Mouse (Mus musculus): ENCODE results near the gene Sost.

Sost gene

GRCm38 (mm10) chr11:101966965-101967614, at the start of gene Sost:
Gene Sost, minus strand, starts transcription at chr11:101967015.
- no peak for DNase-seq (ENCODE audit: low read depth, low spot score)

GRCm38 (mm10) chr11:102016136-102016535, 49.3 kb upstream of the Sost start:
- DNase-seq (ENCODE audit: low read depth, low spot score), result no peak

GRCm38 (mm10) chr11:102015472-102015871, 48.7 kb upstream of the Sost start:
- peak; percentile 4 for DNase-seq (ENCODE audit: low read depth, low spot score)

GRCm38 (mm10) chr11:102013201-102013600, 46.4 kb upstream of the Sost start:
- DNase-seq (ENCODE audit: low read depth, low spot score), result no peak

- DNase-seq (ENCODE audit: low read depth, low spot score), result no peak
Observed at GRCm38 (mm10) chr11:102011510-102011909, 44.7 kb upstream of the Sost start.

GRCm38 (mm10) chr11:102010140-102010539, 43.3 kb upstream of the Sost start:
- DNase-seq (ENCODE audit: low read depth, low spot score), result no peak

GRCm38 (mm10) chr11:102008954-102009637, 42.3 kb upstream of the Sost start:
- DNase-seq (ENCODE audit: low read depth, low spot score), result no peak

GRCm38 (mm10) chr11:102008372-102008771, 41.6 kb upstream of the Sost start:
- DNase-seq (ENCODE audit: low read depth, low spot score), result no peak

GRCm38 (mm10) chr11:102006688-102007087, 39.9 kb upstream of the Sost start:
- DNase-seq (ENCODE audit: low read depth, low spot score), result no peak

- DNase-seq (ENCODE audit: low read depth, low spot score), result no peak
Observed at GRCm38 (mm10) chr11:102006271-102006670, 39.5 kb upstream of the Sost start.

GRCm38 (mm10) chr11:102004251-102004650, 37.4 kb upstream of the Sost start:
- DNase-seq (ENCODE audit: low read depth, low spot score), result peak; percentile 8

GRCm38 (mm10) chr11:101999466-101999865, 32.7 kb upstream of the Sost start:
- no peak for DNase-seq (ENCODE audit: low read depth, low spot score)

GRCm38 (mm10) chr11:101998258-101998657, 31.4 kb upstream of the Sost start:
- no peak for DNase-seq (ENCODE audit: low read depth, low spot score)

- no peak for DNase-seq (ENCODE audit: low read depth, low spot score)
Observed at GRCm38 (mm10) chr11:101995938-101996337, 29.1 kb upstream of the Sost start.

GRCm38 (mm10) chr11:101994100-101994499, 27.3 kb upstream of the Sost start:
- DNase-seq (ENCODE audit: low read depth, low spot score), result no peak

GRCm38 (mm10) chr11:101992411-101992810, 25.6 kb upstream of the Sost start:
- DNase-seq (ENCODE audit: low read depth, low spot score), result no peak

GRCm38 (mm10) chr11:101991813-101992212, 25.0 kb upstream of the Sost start:
- no peak for DNase-seq (ENCODE audit: low read depth, low spot score)

- no peak for DNase-seq (ENCODE audit: low read depth, low spot score)
Observed at GRCm38 (mm10) chr11:101990244-101990643, 23.4 kb upstream of the Sost start.

- no peak for DNase-seq (ENCODE audit: low read depth, low spot score)
Observed at GRCm38 (mm10) chr11:101986913-101987312, 20.1 kb upstream of the Sost start, which contains the start of gene Dusp3. Gene Dusp3, minus strand, starts transcription at chr11:101987013.

GRCm38 (mm10) chr11:101985990-101986389, 19.2 kb upstream of the Sost start:
- peak; percentile 78 for DNase-seq (ENCODE audit: low read depth, low spot score)

GRCm38 (mm10) chr11:101985450-101985849, 18.6 kb upstream of the Sost start:
- DNase-seq (ENCODE audit: low read depth, low spot score), result peak; percentile 23

GRCm38 (mm10) chr11:101984054-101985025, 17.5 kb upstream of the Sost start, which contains the start of gene Cfap97d1:
Gene Cfap97d1, plus strand, starts transcription at chr11:101984279.
- DNase-seq (ENCODE audit: low read depth, low spot score), result peak; percentile 90

Data from A20 (cell line).